Mouse (Mus musculus): ENCODE data around the gene Tfb1m. TPM values are rescaled to one million over a fixed set of nuclear protein-coding genes. Genes with fewer than 3 reads are reported as not detected.

The Tfb1m gene
- polyA plus RNA-seq, 1 experiment from 2014 or later = 16.3 TPM

GRCm38 (mm10) chr17:3505711-3506110, 51.9 kb downstream of the Tfb1m start:
- no peak overlapping the region for H3K27ac ChIP-seq
- no peak overlapping the region for H3K9ac ChIP-seq
- no peaks in the 10 kb centered on the region for H3K27me3 ChIP-seq (replicated peaks)
- 78% methylated on average over 1 of the region's 1 CpGs for WGBS
- no peak for ATAC-seq (ENCODE audit: low FRiP score, low read depth)
- no peaks in the 10 kb centered on the region for H3K4me1 ChIP-seq
- H3K4me2 ChIP-seq (replicated peaks) = no peak overlapping the region
- no peaks in the 10 kb centered on the region for H3K36me3 ChIP-seq
- no peak overlapping the region for H3K4me3 ChIP-seq
- H3K9me3 ChIP-seq = no peaks in the 10 kb centered on the region

GRCm38 (mm10) chr17:3500936-3501335, 56.6 kb downstream of the Tfb1m start:
- ATAC-seq (ENCODE audit: low FRiP score, low read depth) = no peak

GRCm38 (mm10) chr17:3500076-3500475, 57.5 kb downstream of the Tfb1m start:
- no peak overlapping the region for H3K27ac ChIP-seq
- H3K4me2 ChIP-seq (replicated peaks) = no peak overlapping the region
- WGBS = 93% methylated on average over 6 of the region's 6 CpGs
- H3K27me3 ChIP-seq (replicated peaks) = no peaks in the 10 kb centered on the region
- no peak for ATAC-seq (ENCODE audit: low FRiP score, low read depth)
- H3K9me3 ChIP-seq = no peaks in the 10 kb centered on the region
- H3K4me1 ChIP-seq = no peaks in the 10 kb centered on the region
- no peaks in the 10 kb centered on the region for H3K36me3 ChIP-seq
- H3K9ac ChIP-seq = no peak overlapping the region
- H3K4me3 ChIP-seq = no peak overlapping the region

More at GRCm38 (mm10) chr17:3500936-3501335, 56.6 kb downstream of the Tfb1m start:
- Histone ChIP-seq H3K36me3 (no peaks in the 10 kb centered on the region), H3K9me3 (no peaks in the 10 kb centered on the region), H3K4me1 (no peaks in the 10 kb centered on the region), H3K4me3 (no peak overlapping the region), H3K27ac (no peak overlapping the region), H3K27me3 (replicated peaks) (no peaks in the 10 kb centered on the region), H3K9ac (no peak overlapping the region), H3K4me2 (replicated peaks) (no peak overlapping the region)
- WGBS = 89% methylated on average over 4 of the region's 4 CpGs

- WGBS = 95% methylated on average over 8 of the region's 8 CpGs
- H3K27me3 ChIP-seq (replicated peaks) = no peaks in the 10 kb centered on the region
- no peak for ATAC-seq (ENCODE audit: low FRiP score, low read depth)
- no peak overlapping the region for H3K9ac ChIP-seq
- H3K4me3 ChIP-seq = no peak overlapping the region
- H3K9me3 ChIP-seq = no peaks in the 10 kb centered on the region
- no peak overlapping the region for H3K27ac ChIP-seq
- H3K4me1 ChIP-seq = no peaks in the 10 kb centered on the region
- no peaks in the 10 kb centered on the region for H3K36me3 ChIP-seq
- no peak overlapping the region for H3K4me2 ChIP-seq (replicated peaks)
Measured at GRCm38 (mm10) chr17:3499468-3499867, 58.1 kb downstream of the Tfb1m start.

GRCm38 (mm10) chr17:3498580-3498979, 59.0 kb downstream of the Tfb1m start:
- H3K4me3 ChIP-seq = no peak overlapping the region
- 93% methylated on average over 3 of the region's 3 CpGs for WGBS
- H3K4me1 ChIP-seq = no peaks in the 10 kb centered on the region
- H3K27ac ChIP-seq = no peak overlapping the region
- no peak overlapping the region for H3K4me2 ChIP-seq (replicated peaks)
- H3K9me3 ChIP-seq = no peaks in the 10 kb centered on the region
- no peak overlapping the region for H3K9ac ChIP-seq
- no peak for ATAC-seq (ENCODE audit: low FRiP score, low read depth)
- H3K36me3 ChIP-seq = no peaks in the 10 kb centered on the region
- H3K27me3 ChIP-seq (replicated peaks) = no peaks in the 10 kb centered on the region

- Histone ChIP-seq H3K36me3 (no peaks in the 10 kb centered on the region), H3K27me3 (replicated peaks) (no peaks in the 10 kb centered on the region), H3K4me2 (replicated peaks) (no peak overlapping the region), H3K4me3 (no peak overlapping the region), H3K4me1 (no peaks in the 10 kb centered on the region), H3K27ac (no peak overlapping the region), H3K9me3 (no peaks in the 10 kb centered on the region), H3K9ac (no peak overlapping the region)
- no peak for ATAC-seq (ENCODE audit: low FRiP score, low read depth)
- WGBS = 26% methylated on average over 3 of the region's 3 CpGs
Measured at GRCm38 (mm10) chr17:3498086-3498485, 59.5 kb downstream of the Tfb1m start.

- no peaks in the 10 kb centered on the region for H3K9me3 ChIP-seq
Measured at GRCm38 (mm10) chr17:3496080-3496479, 61.5 kb downstream of the Tfb1m start.

GRCm38 (mm10) chr17:3495576-3495975, 62.0 kb downstream of the Tfb1m start:
- ATAC-seq (ENCODE audit: low FRiP score, low read depth) = no peak
- no peak overlapping the region for H3K9ac ChIP-seq
- no peak overlapping the region for H3K27ac ChIP-seq
- H3K36me3 ChIP-seq = no peaks in the 10 kb centered on the region
- H3K4me2 ChIP-seq (replicated peaks) = no peak overlapping the region
- H3K27me3 ChIP-seq (replicated peaks) = no peaks in the 10 kb centered on the region
- H3K9me3 ChIP-seq = no peaks in the 10 kb centered on the region
- 69% methylated on average over 2 of the region's 2 CpGs for WGBS
- no peak overlapping the region for H3K4me3 ChIP-seq
- no peaks in the 10 kb centered on the region for H3K4me1 ChIP-seq

More at GRCm38 (mm10) chr17:3496080-3496479, 61.5 kb downstream of the Tfb1m start:
- H3K27me3 ChIP-seq (replicated peaks) = no peaks in the 10 kb centered on the region
- WGBS = 86% methylated on average over 3 of the region's 3 CpGs
- no peaks in the 10 kb centered on the region for H3K4me1 ChIP-seq
- no peak overlapping the region for H3K4me2 ChIP-seq (replicated peaks)
- H3K4me3 ChIP-seq = no peak overlapping the region
- no peak overlapping the region for H3K27ac ChIP-seq
- H3K9ac ChIP-seq = no peak overlapping the region
- no peaks in the 10 kb centered on the region for H3K36me3 ChIP-seq
- no peak for ATAC-seq (ENCODE audit: low FRiP score, low read depth)

GRCm38 (mm10) chr17:3491667-3492066, 65.9 kb downstream of the Tfb1m start:
- ATAC-seq (ENCODE audit: low FRiP score, low read depth) = no peak
- H3K4me2 ChIP-seq (replicated peaks) = no peak overlapping the region
- 91% methylated on average over 6 of the region's 6 CpGs for WGBS
- H3K9ac ChIP-seq = no peak overlapping the region
- H3K27me3 ChIP-seq (replicated peaks) = no peaks in the 10 kb centered on the region
- no peaks in the 10 kb centered on the region for H3K36me3 ChIP-seq
- no peak overlapping the region for H3K27ac ChIP-seq
- no peaks in the 10 kb centered on the region for H3K4me1 ChIP-seq
- no peak overlapping the region for H3K4me3 ChIP-seq
- H3K9me3 ChIP-seq = no peaks in the 10 kb centered on the region

- no peaks in the 10 kb centered on the region for H3K9me3 ChIP-seq
- ATAC-seq (ENCODE audit: low FRiP score, low read depth) = no peak
- no peak overlapping the region for H3K27ac ChIP-seq
- H3K4me2 ChIP-seq (replicated peaks) = no peak overlapping the region
- H3K4me1 ChIP-seq = no peaks in the 10 kb centered on the region
- no peaks in the 10 kb centered on the region for H3K27me3 ChIP-seq (replicated peaks)
- H3K9ac ChIP-seq = no peak overlapping the region
- WGBS = 77% methylated on average over 5 of the region's 5 CpGs
- H3K36me3 ChIP-seq = no peaks in the 10 kb centered on the region
- H3K4me3 ChIP-seq = no peak overlapping the region
Measured at GRCm38 (mm10) chr17:3491065-3491464, 66.5 kb downstream of the Tfb1m start.

- WGBS = 84% methylated on average over 11 of the region's 11 CpGs
- no peak overlapping the region for H3K27ac ChIP-seq
- H3K9me3 ChIP-seq = no peaks in the 10 kb centered on the region
- no peak overlapping the region for H3K4me2 ChIP-seq (replicated peaks)
- H3K9ac ChIP-seq = no peak overlapping the region
- H3K4me3 ChIP-seq = no peak overlapping the region
- ATAC-seq (ENCODE audit: low FRiP score, low read depth) = no peak
- no peaks in the 10 kb centered on the region for H3K4me1 ChIP-seq
- no peaks in the 10 kb centered on the region for H3K27me3 ChIP-seq (replicated peaks)
- H3K36me3 ChIP-seq = no peaks in the 10 kb centered on the region
Measured at GRCm38 (mm10) chr17:3490216-3490895, 67.2 kb downstream of the Tfb1m start.

GRCm38 (mm10) chr17:3487721-3488601, 69.6 kb downstream of the Tfb1m start:
- no peaks in the 10 kb centered on the region for H3K36me3 ChIP-seq
- H3K4me2 ChIP-seq (replicated peaks) = no peak overlapping the region
- H3K9me3 ChIP-seq = no peaks in the 10 kb centered on the region
- ATAC-seq (ENCODE audit: low FRiP score, low read depth) = no peak
- WGBS = 81% methylated on average over 12 of the region's 12 CpGs
- no peaks in the 10 kb centered on the region for H3K27me3 ChIP-seq (replicated peaks)
- H3K4me1 ChIP-seq = no peaks in the 10 kb centered on the region
- H3K27ac ChIP-seq = no peak overlapping the region
- H3K9ac ChIP-seq = no peak overlapping the region
- no peak overlapping the region for H3K4me3 ChIP-seq
